ENCODE assay signal across 7 mouse cellular contexts in genomic region chr10:117982611-117983210, GRCm38 (mm10).
DNase-seq lines count a peak whose midpoint lies in the region; ATAC-seq and TF ChIP-seq lines count a peak whose summit lies in the region.

No protein-coding gene starts in this region.

- peaks cover 7% of the 10 kb centered on the region for H3K36me3 ChIP-seq in heart, adult 2 months (ENCODE audit: control insufficient read depth, insufficient read depth, low read length)
- no peaks in the 10 kb centered on the region for H3K36me3 ChIP-seq in kidney, embryonic 15.5 days
- no peaks in the 10 kb centered on the region for H3K36me3 ChIP-seq in midbrain, embryonic 15.5 days (replicated peaks)

- H3K4me3 ChIP-seq in heart, adult 2 months, result 0 out of 2 replicates have a peak overlapping the region, but pooled peaks have one; percentile 2
- H3K4me3 ChIP-seq in kidney, embryonic 15.5 days (replicated peaks), result no peak overlapping the region
- H3K4me3 ChIP-seq in midbrain, embryonic 15.5 days, result no peak overlapping the region

- DNase-seq in thymus, postnatal 14 days, result peak; percentile 28
- no peak for DNase-seq in thymus, postnatal 36 days
- peak in 1 of 2 experiments; percentile 57 for DNase-seq in heart, adult 2 months
- no peak for DNase-seq in cerebellum, postnatal 25 days
- DNase-seq in gastrocnemius, adult 8-10 months (ENCODE audit: low spot score in 2 of 2), result no peak

- no peak overlapping the region for H3K4me2 ChIP-seq in kidney, embryonic 15.5 days
- H3K4me2 ChIP-seq in midbrain, embryonic 15.5 days, result no peak overlapping the region

- no peak for TF ChIP-seq EP300 in heart, adult 2 months (IDR thresholded peaks at IDR 0.05; ENCODE audit: insufficient read depth, low read depth, low read length)

- WGBS in heart, adult 2 months, result 8% methylated on average over 8 of the region's 8 CpGs
- 35% methylated on average over 8 of the region's 8 CpGs for whole genome bisulfite sequencing in kidney, embryonic 15.5 days
- 44% methylated on average over 8 of the region's 8 CpGs for WGBS in midbrain, embryonic 15.5 days

- no peak overlapping the region for H3K9ac ChIP-seq in heart, adult 2 months (ENCODE audit: low read depth, low read length)
- no peak overlapping the region for H3K9ac ChIP-seq in kidney, embryonic 15.5 days
- no peak overlapping the region for H3K9ac ChIP-seq in midbrain, embryonic 15.5 days

- ATAC-seq in kidney, embryonic 15.5 days (replicated peaks; ENCODE audit: low FRiP score), result no peak
- peak; percentile 45; the same call in 1 of the 2 replicates for ATAC-seq in midbrain, embryonic 15.5 days (replicated peaks)

- no peaks in the 10 kb centered on the region for H3K9me3 ChIP-seq in kidney, embryonic 15.5 days (replicated peaks)
- no peaks in the 10 kb centered on the region for H3K9me3 ChIP-seq in midbrain, embryonic 15.5 days

- intact Hi-C loops in heart, adult 2 months (cut with DNase I), result loop anchor here (2.0 to 5.0 kb wide), 3 partner anchors 40 to 120 kb away; no protein-coding TSS in a partner anchor

- peak overlapping the region; percentile 95 for H3K27ac ChIP-seq in heart, adult 2 months
- H3K27ac ChIP-seq in kidney, embryonic 15.5 days, result peak overlapping the region; percentile 55
- 0 out of 2 replicates have a peak overlapping the region, but pooled peaks have one; percentile 24 for H3K27ac ChIP-seq in midbrain, embryonic 15.5 days

- TF ChIP-seq POLR2A in heart, adult 2 months (IDR thresholded peaks at IDR 0.05; ENCODE audit: insufficient read depth, low read depth, low read length), result peak; percentile 55; the same call in 1 of the 2 replicates

- H3K27me3 ChIP-seq in heart, adult 2 months (ENCODE audit: control insufficient read depth, insufficient read depth, low read length), result no peaks in the 10 kb centered on the region
- no peaks in the 10 kb centered on the region for H3K27me3 ChIP-seq in kidney, embryonic 15.5 days
- no peaks in the 10 kb centered on the region for H3K27me3 ChIP-seq in midbrain, embryonic 15.5 days (replicated peaks)

- peaks cover 8% of the 10 kb centered on the region for H3K4me1 ChIP-seq in heart, adult 2 months (ENCODE audit: control insufficient read depth, insufficient read depth, low read length)
- no peaks in the 10 kb centered on the region for H3K4me1 ChIP-seq in kidney, embryonic 15.5 days
- H3K4me1 ChIP-seq in midbrain, embryonic 15.5 days, result peaks cover 5% of the 10 kb centered on the region; the same call in 1 of the 2 replicates

- TF ChIP-seq CTCF in heart, adult 2 months (IDR thresholded peaks at IDR 0.05), result no peak

- H3K79me2 ChIP-seq in heart, adult 2 months (replicated peaks; ENCODE audit: control insufficient read depth, insufficient read depth, low read length), result no peaks in the 10 kb centered on the region

Comparison
In these comparisons a context has a peak if more than half of its experiments do, and no peak if none do; other contexts are left out.
1. H3K27ac ChIP-seq: peak in every context shown above with its lines; median percentile 95 in heart, adult 2 months; 55 in kidney, embryonic 15.5 days; 24 in midbrain, embryonic 15.5 days.